In the genomic region with DNA sequence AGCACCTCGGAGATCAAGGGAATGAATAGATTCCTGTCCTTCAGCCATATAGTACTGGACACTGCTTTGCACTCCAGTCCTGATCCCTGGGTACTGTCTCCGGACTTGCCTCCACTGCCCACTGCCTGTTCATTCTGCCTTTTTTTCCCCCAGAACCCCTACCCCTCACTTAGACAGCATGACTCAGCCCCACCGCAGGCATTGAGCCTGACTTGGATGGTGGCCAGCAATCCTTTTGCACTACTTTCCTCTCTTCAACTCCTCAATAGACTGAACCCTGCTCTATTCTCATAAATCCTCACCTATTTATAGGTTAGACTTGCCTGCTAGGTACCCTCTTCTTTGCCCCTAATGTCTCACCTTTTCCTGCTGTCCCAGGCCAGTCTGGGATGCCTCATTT, we compare ENCODE assay signal across 14 mouse cellular contexts.
DNase-seq lines count a peak whose midpoint lies in the region; ATAC-seq and TF ChIP-seq lines count a peak whose summit lies in the region.
"Had no signal": no experiment of that assay in that cellular context is flagged by ENCODE, and none has a peak within 500 bp of the region (broad histone marks: within the 10 kb centered on the region; RNA-seq: fewer than 3 reads in every experiment).

No protein-coding gene starts in this region.

- H3K27me3 ChIP-seq in forebrain, embryonic 14.5 days (replicated peaks; ENCODE audit: control insufficient read depth, insufficient read depth, low read length) = no peaks in the 10 kb centered on the region
- no peaks in the 10 kb centered on the region for H3K27me3 ChIP-seq in forebrain, embryonic 13.5 days
- H3K27me3 ChIP-seq: CH12.LX; heart, embryonic 15.5 days; limb, embryonic 13.5 days had no signal

- TF ChIP-seq CTCF in olfactory bulb, adult 2 months (IDR thresholded peaks at IDR 0.05; ENCODE audit: insufficient read depth, low read depth, low read length) = no peak

- no peak overlapping the region for H3K4me3 ChIP-seq in forebrain, embryonic 14.5 days (ENCODE audit: low read depth, low read length)
- no peak overlapping the region for H3K4me3 ChIP-seq in forebrain, embryonic 13.5 days
- no peak overlapping the region for H3K4me3 ChIP-seq in olfactory bulb, adult 2 months (ENCODE audit: insufficient read depth, low read depth, low read length)
- H3K4me3 ChIP-seq: heart, embryonic 15.5 days; limb, embryonic 13.5 days; myocyte had no signal

- ATAC-seq in forebrain, embryonic 14.5 days = no peak
- no peak for ATAC-seq in forebrain, embryonic 13.5 days
- ATAC-seq: liver, postnatal 0 days had no signal

- peaks cover under 1% of the 10 kb centered on the region; the same call in 1 of the 2 replicates for H3K36me3 ChIP-seq in forebrain, embryonic 14.5 days (ENCODE audit: control insufficient read depth, insufficient read depth, low read length)
- H3K36me3 ChIP-seq in forebrain, embryonic 13.5 days (ENCODE audit: poor library complexity, severe bottlenecking) = no peaks in the 10 kb centered on the region
- H3K36me3 ChIP-seq: heart, embryonic 15.5 days; limb, embryonic 13.5 days had no signal

- H3K9ac ChIP-seq in forebrain, embryonic 14.5 days (ENCODE audit: low read length) = no peak overlapping the region
- H3K9ac ChIP-seq in forebrain, embryonic 13.5 days = no peak overlapping the region
- H3K9ac ChIP-seq: heart, embryonic 15.5 days; limb, embryonic 13.5 days; liver, postnatal 0 days had no signal

- H3K9me3 ChIP-seq in forebrain, embryonic 14.5 days (replicated peaks; ENCODE audit: control insufficient read depth, low read length) = no peaks in the 10 kb centered on the region
- H3K9me3 ChIP-seq in forebrain, embryonic 13.5 days (replicated peaks) = no peaks in the 10 kb centered on the region
- H3K9me3 ChIP-seq: heart, embryonic 15.5 days; limb, embryonic 13.5 days had no signal

- no peak for TF ChIP-seq POLR2A in olfactory bulb, adult 2 months (IDR thresholded peaks at IDR 0.05; ENCODE audit: insufficient read depth, low read depth, low read length)

- 44% methylated on average over 3 of the region's 3 CpGs for WGBS in forebrain, embryonic 14.5 days
- 48% methylated on average over 3 of the region's 3 CpGs for WGBS in forebrain, embryonic 13.5 days
- 27% methylated on average over 3 of the region's 3 CpGs for WGBS in olfactory bulb, adult 2 months

- H3K27ac ChIP-seq in forebrain, embryonic 14.5 days (ENCODE audit: low read depth, low read length) = no peak overlapping the region
- no peak overlapping the region for H3K27ac ChIP-seq in forebrain, embryonic 13.5 days
- peak overlapping the region; percentile 31; the same call in 1 of the 2 replicates for H3K27ac ChIP-seq in olfactory bulb, adult 2 months (ENCODE audit: insufficient read depth, low read depth, low read length)
- H3K27ac ChIP-seq: heart, embryonic 15.5 days; limb, embryonic 13.5 days; stomach, postnatal 0 days had no signal

- H3K4me2 ChIP-seq in forebrain, embryonic 14.5 days (ENCODE audit: low read length) = no peak overlapping the region
- no peak overlapping the region for H3K4me2 ChIP-seq in forebrain, embryonic 13.5 days
- H3K4me2 ChIP-seq: heart, embryonic 15.5 days; limb, embryonic 13.5 days had no signal

- DNase-seq in forebrain, embryonic 14.5 days (ENCODE audit: low spot score) = peak; percentile 56
- DNase-seq in left cerebral cortex, adult 18-20 months (ENCODE audit: low spot score in 2 of 2) = peak; percentile 39
- DNase-seq in left cerebral cortex, adult 9 months (ENCODE audit: low spot score in 2 of 2) = no peak
- peak; percentile 56 for DNase-seq in adrenal gland, postnatal 10 days
- DNase-seq in thymus, adult 18-20 months = no peak
- DNase-seq: gastrocnemius, postnatal 25 days; liver, postnatal 0 days had no signal

- peaks cover 16% of the 10 kb centered on the region for H3K4me1 ChIP-seq in forebrain, embryonic 14.5 days (ENCODE audit: control insufficient read depth, insufficient read depth, low read length)
- H3K4me1 ChIP-seq in forebrain, embryonic 13.5 days = peaks cover 43% of the 10 kb centered on the region
- peaks cover 16% of the 10 kb centered on the region for H3K4me1 ChIP-seq in olfactory bulb, adult 2 months (ENCODE audit: control insufficient read depth, insufficient read depth, low read length)

Comparison
In these comparisons a context has a peak if more than half of its experiments do, and no peak if none do; other contexts are left out.
1. DNase-seq: peak in forebrain, embryonic 14.5 days (single experiment), left cerebral cortex, adult 18-20 months (2 of 2) and adrenal gland, postnatal 10 days (single experiment); none in left cerebral cortex, adult 9 months (0 of 2) and thymus, adult 18-20 months (0 of 2).